Mouse (Mus musculus) intestine, postnatal 0 days (tissue): ENCODE results near the gene Lsm2. TPM values are rescaled to one million over a fixed set of nuclear protein-coding genes. Genes with fewer than 3 reads are reported as not detected.
"Not testable (repeated sequence)": the region's sequence is repeated elsewhere in the genome, so short reads cannot be mapped to it uniquely, and the experiment has no call there.

Experiments used
- ATAC-seq: fragments of 200-750 bp; cut with Nextera tagmentation; 2 replicates; pipeline ENCODE4 v1.8.0; 2017; ENCODE audit warnings: mild to moderate bottlenecking, moderate TSS enrichment, moderate library complexity
- H3K27ac ChIP-seq: fragments of 300-500 bp; sonication (generic); 2 replicates; pipeline ENCODE4 v1.5.1; 2014; ENCODE audit warnings: mild to moderate bottlenecking, low read depth, low read length, moderate library complexity
- H3K27me3 ChIP-seq: fragments of 300-500 bp; sonication (generic); replicated peaks from 2 replicates; pipeline ENCODE4 v1.6.1; 2014; ENCODE audit warnings: low read length, mixed read lengths; ENCODE audit not compliant: control insufficient read depth, insufficient read depth
- H3K36me3 ChIP-seq: fragments of 300-500 bp; sonication (generic); 2 replicates; pipeline ENCODE4 v1.6.1; 2014; ENCODE audit warnings: mild to moderate bottlenecking, moderate library complexity; ENCODE audit not compliant: control insufficient read depth, insufficient read depth
- H3K4me1 ChIP-seq: fragments of 300-500 bp; sonication (generic); replicated peaks from 2 replicates; pipeline ENCODE4 v1.6.1; 2014; ENCODE audit warnings: antibody characterized with exemption, low read length, mixed read lengths; ENCODE audit not compliant: control insufficient read depth, insufficient read depth
- H3K4me2 ChIP-seq: fragments of 300-500 bp; sonication (generic); replicated peaks from 2 replicates; pipeline ENCODE4 v1.6.1; 2014; ENCODE audit warnings: low read depth, mild to moderate bottlenecking, moderate library complexity
- H3K4me3 ChIP-seq: fragments of 300-500 bp; sonication (generic); 2 replicates; pipeline ENCODE4 v1.5.1; 2014; ENCODE audit warnings: low read depth, low read length
- H3K9ac ChIP-seq: fragments of 300-500 bp; sonication (generic); 2 replicates; pipeline ENCODE4 v1.6.1; 2014; ENCODE audit warnings: mild to moderate bottlenecking, low read depth, low read length
- H3K9me3 ChIP-seq: fragments of 300-500 bp; sonication (generic); 2 replicates; pipeline ENCODE4 v1.6.1; 2016; ENCODE audit warnings: mixed run types; ENCODE audit not compliant: control insufficient read depth
- CTCF ChIP-seq: sonication (generic); IDR thresholded peaks from 2 replicates; pipeline ENCODE4 v1.5.1; 2016; ENCODE audit warnings: low read depth, mild to moderate bottlenecking, control low read depth, antibody characterized with exemption, moderate library complexity
- WGBS: fragments of 180-500 bp; shearing (Covaris S2); extraction: QIAGEN DNeasy Blood & Tissue Kit; methylation state at CpG from one replicate; pipeline ENCODE4 v1.1.7; 2014; 5-methylcytosine and 5-hydroxymethylcytosine counted together
- polyA plus RNA-seq: library from polyadenylated mRNA; unstranded; fragments of >200 nt; fragmentation: Nextera tagmentation; extraction: Ambion mirVana; gene quantifications from 2 replicates; pipeline ENCODE4 v1.2.1, GENCODE M21; 2015

Gene Lsm2
- polyA plus RNA-seq, 1 experiment from 2014 or later, result 76.6 TPM

DNA sequence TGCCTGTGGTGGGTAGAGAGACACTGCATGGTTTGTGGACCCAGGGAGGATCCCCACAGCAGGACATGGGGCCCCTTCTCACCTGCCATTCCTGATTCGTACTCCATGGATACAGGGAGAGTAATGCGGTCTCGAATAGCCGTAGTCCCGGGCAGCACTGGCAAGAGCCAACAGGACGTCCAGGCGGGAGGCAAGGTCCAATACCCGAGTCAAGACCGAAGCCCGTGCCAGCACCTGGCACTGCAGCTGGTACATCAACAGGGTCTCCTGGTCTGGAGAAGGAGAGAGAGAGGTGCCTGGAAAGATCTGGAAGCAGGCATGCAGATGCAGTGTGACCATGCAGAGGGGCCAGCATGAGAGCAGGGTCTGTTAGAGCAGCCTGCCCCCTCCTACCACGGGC lies 49.6 kb downstream of the Lsm2 start:
- 90% methylated on average over 11 of the region's 11 CpGs for WGBS
- H3K4me3 ChIP-seq, result no peak overlapping the region
- no peak for ATAC-seq
- H3K27ac ChIP-seq, result no peak overlapping the region
- H3K27me3 ChIP-seq, result no peaks in the 10 kb centered on the region
- TF ChIP-seq CTCF, result no peak
- H3K4me2 ChIP-seq, result no peak overlapping the region
- no peak overlapping the region for H3K9ac ChIP-seq
- H3K36me3 ChIP-seq, result no peaks in the 10 kb centered on the region
- H3K4me1 ChIP-seq, result no peaks in the 10 kb centered on the region
- H3K9me3 ChIP-seq, result no peaks in the 10 kb centered on the region

DNA sequence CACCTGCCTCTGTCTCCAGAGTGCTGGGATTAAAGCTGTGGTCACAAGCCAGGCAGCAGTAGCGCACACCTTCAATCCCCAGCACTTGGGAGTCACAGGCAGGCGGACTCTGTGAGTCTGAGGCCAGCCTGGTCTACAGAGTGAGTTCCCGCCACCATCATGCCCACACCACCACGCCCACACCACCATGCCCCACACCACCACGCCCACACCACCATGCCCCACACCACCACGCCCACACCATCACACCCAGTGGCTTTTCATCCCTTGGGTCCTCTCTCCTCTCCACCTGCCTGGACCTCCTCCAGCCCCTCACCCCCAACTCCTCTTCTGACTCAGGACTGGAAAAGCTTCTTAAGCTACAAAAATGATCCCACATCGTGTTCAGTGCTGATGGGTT lies 50.2 kb downstream of the Lsm2 start:
- no peak overlapping the region for H3K9ac ChIP-seq
- no peak for TF ChIP-seq CTCF
- no peaks in the 10 kb centered on the region for H3K4me1 ChIP-seq
- no peak overlapping the region for H3K4me2 ChIP-seq
- no peaks in the 10 kb centered on the region for H3K9me3 ChIP-seq
- no peaks in the 10 kb centered on the region for H3K36me3 ChIP-seq
- WGBS, result 85% methylated on average over 7 of the region's 7 CpGs
- no peak overlapping the region for H3K27ac ChIP-seq
- no peak overlapping the region for H3K4me3 ChIP-seq
- H3K27me3 ChIP-seq, result no peaks in the 10 kb centered on the region
- no peak for ATAC-seq

DNA sequence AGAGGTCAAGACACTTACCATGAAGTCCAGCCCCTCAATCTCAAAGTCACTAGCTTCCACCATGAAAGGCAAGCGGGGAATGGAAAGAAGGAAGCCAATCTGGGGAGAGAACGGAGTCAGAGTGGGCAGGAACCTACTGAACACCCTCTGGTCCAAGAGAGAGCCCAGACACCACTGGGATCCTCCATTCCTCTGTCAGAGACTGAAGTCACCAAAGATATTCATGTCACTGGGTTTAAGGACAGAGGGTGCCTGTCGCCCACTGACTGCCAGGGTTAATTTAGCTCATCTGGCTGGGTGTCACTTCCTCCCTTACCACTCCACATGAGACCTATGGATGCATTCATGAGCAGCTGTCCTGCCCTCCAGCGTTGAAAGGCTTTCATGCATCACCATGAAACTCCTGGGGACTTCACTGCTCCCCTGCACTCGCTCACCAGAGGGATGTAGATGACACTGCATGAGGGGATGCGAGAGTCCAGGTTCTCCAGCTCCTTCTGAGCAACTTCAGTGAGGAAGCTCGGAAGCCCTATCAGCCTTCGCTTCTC lies 50.7 kb downstream of the Lsm2 start:
- Histone ChIP-seq H3K4me3 (no peak overlapping the region), H3K4me1 (no peaks in the 10 kb centered on the region), H3K9me3 (no peaks in the 10 kb centered on the region), H3K27me3 (no peaks in the 10 kb centered on the region), H3K4me2 (no peak overlapping the region), H3K27ac (no peak overlapping the region), H3K9ac (no peak overlapping the region), H3K36me3 (no peaks in the 10 kb centered on the region)
- TF ChIP-seq CTCF, result no peak
- 76% methylated on average over 8 of the region's 8 CpGs for whole genome bisulfite sequencing
- no peak for ATAC-seq

DNA sequence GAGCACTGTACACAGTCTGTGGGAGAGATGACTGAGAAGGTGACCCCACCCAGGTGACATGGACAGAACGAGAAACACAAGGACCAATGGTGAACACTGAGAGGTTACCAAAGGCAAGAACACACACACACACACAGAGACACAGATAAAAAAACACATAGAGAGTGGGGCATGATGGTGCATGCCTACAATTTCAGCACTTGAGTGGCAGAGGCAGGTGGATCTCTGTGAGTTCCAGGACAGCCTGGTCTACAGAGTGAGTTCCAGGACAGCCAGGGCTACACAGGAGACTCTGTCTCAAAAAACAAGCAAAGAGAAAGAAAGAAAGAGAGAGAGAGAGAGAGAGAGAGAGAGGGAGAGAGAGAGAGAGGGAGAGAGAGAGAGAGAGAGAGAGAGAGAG lies 52.0 kb downstream of the Lsm2 start:
- not testable (repeated sequence) for H3K36me3 ChIP-seq, H3K27ac ChIP-seq, H3K27me3 ChIP-seq, H3K4me1 ChIP-seq, H3K9me3 ChIP-seq, H3K4me2 ChIP-seq, H3K9ac ChIP-seq, ATAC-seq, H3K4me3 ChIP-seq
- 55% methylated on average over 1 of the region's 1 CpGs for WGBS

DNA sequence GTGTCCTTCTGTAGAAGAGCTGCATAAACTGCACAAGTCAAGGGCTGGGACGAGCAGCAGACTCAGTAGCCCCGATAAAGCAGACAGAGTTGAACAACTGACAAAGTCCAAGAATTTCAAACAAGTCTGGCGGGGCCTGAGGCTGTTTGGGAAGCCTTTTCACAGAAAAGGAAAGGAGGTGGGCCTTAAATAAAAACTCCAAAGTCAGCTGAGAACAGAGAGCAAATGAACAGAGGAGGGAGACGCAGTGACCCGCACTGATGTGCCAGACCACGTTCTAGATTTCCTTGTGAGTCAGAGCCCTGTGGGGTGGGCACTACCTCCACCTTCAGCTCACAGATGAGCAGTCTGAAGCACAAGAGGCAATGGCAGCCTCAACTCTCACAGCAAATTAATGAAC lies 53.2 kb downstream of the Lsm2 start:
- H3K27ac ChIP-seq, result no peak overlapping the region

More for the DNA sequence above, 53.2 kb downstream of the Lsm2 start:
- no peak overlapping the region for H3K9ac ChIP-seq
- no peaks in the 10 kb centered on the region for H3K9me3 ChIP-seq
- no peaks in the 10 kb centered on the region for H3K27me3 ChIP-seq
- TF ChIP-seq CTCF, result no peak
- ATAC-seq, result no peak
- H3K4me3 ChIP-seq, result no peak overlapping the region
- 35% methylated on average over 6 of the region's 6 CpGs for WGBS
- H3K4me1 ChIP-seq, result no peaks in the 10 kb centered on the region
- H3K36me3 ChIP-seq, result no peaks in the 10 kb centered on the region
- no peak overlapping the region for H3K4me2 ChIP-seq

Other genes with a start within 250 kb of the Lsm2 start
- 1.2 and 1.6 TPM in 2 replicates for gene C4b, start 238.0 kb upstream of the Lsm2 start, polyA plus RNA-seq
- gene Cyp21a1, start 177.3 kb upstream of the Lsm2 start, polyA plus RNA-seq, result 0.18 and 0.25 TPM in 2 replicates
- gene Stk19, start 144.9 kb upstream of the Lsm2 start, polyA plus RNA-seq, result 29.1 and 34.0 TPM in 2 replicates
- gene Dxo, start 144.8 kb upstream of the Lsm2 start, polyA plus RNA-seq, result 42.5 and 44.2 TPM in 2 replicates
- gene Skiv2l, start 131.7 kb upstream of the Lsm2 start, polyA plus RNA-seq, result 18.3 and 20.8 TPM in 2 replicates
- 55.7 and 57.8 TPM in 2 replicates for gene Nelfe, start 131.5 kb upstream of the Lsm2 start, polyA plus RNA-seq
- gene Cfb, start 119.3 kb upstream of the Lsm2 start, polyA plus RNA-seq, result 84.8 and 94.9 TPM in 2 replicates
- 0.74 and 1.1 TPM in 2 replicates for gene Zbtb12, start 102.4 kb upstream of the Lsm2 start, polyA plus RNA-seq
- not detected in 2 replicates for gene Gm20547, start 99.8 kb upstream of the Lsm2 start, polyA plus RNA-seq
- gene C2, start 83.6 kb upstream of the Lsm2 start, polyA plus RNA-seq, result 60.3 and 66.2 TPM in 2 replicates
- gene Ehmt2, start 83.4 kb upstream of the Lsm2 start, polyA plus RNA-seq, result 35.8 and 40.3 TPM in 2 replicates
- 119 and 128 TPM in 2 replicates for gene Slc44a4, start 67.4 kb upstream of the Lsm2 start, polyA plus RNA-seq
- gene Neu1, start 50.6 kb upstream of the Lsm2 start, polyA plus RNA-seq, result 522 and 580 TPM in 2 replicates
- gene Hspa1b, start 22.6 kb upstream of the Lsm2 start, polyA plus RNA-seq, result 0.64 and 1.1 TPM in 2 replicates
- 0.43 TPM in 1 of 2 replicates, not detected in the other for gene Gm20481, start 11.9 kb upstream of the Lsm2 start, polyA plus RNA-seq
- gene Hspa1a, start 9.7 kb upstream of the Lsm2 start, polyA plus RNA-seq, result 6.4 and 6.5 TPM in 2 replicates
- gene Hspa1l, start 9.2 kb upstream of the Lsm2 start, polyA plus RNA-seq, result 0.22 and 0.25 TPM in 2 replicates
- gene Vars, start 19.1 kb downstream of the Lsm2 start, polyA plus RNA-seq, result 74.0 and 84.2 TPM in 2 replicates
- gene Vwa7, start 34.7 kb downstream of the Lsm2 start, polyA plus RNA-seq, result 0.12 and 0.20 TPM in 2 replicates
- gene Sapcd1, start 46.2 kb downstream of the Lsm2 start, polyA plus RNA-seq, result 3.2 and 4.6 TPM in 2 replicates
- 1.4 and 3.0 TPM in 2 replicates for gene Msh5, start 64.9 kb downstream of the Lsm2 start, polyA plus RNA-seq
- gene Clic1, start 68.1 kb downstream of the Lsm2 start, polyA plus RNA-seq, result 290 and 312 TPM in 2 replicates
- 62.0 and 68.3 TPM in 2 replicates for gene Ddah2, start 77.2 kb downstream of the Lsm2 start, polyA plus RNA-seq
- 0.12 TPM in 1 of 2 replicates, not detected in the other for gene Ly6g6c, start 83.5 kb downstream of the Lsm2 start, polyA plus RNA-seq
- gene Mpig6b, start 84.3 kb downstream of the Lsm2 start, polyA plus RNA-seq, result 0.13 and 0.17 TPM in 2 replicates
- gene Ly6g6e, start 95.0 kb downstream of the Lsm2 start, polyA plus RNA-seq, result 2.2 TPM in 2 replicates
- gene Ly6g6d, start 96.2 kb downstream of the Lsm2 start, polyA plus RNA-seq, result 3.8 and 4.9 TPM in 2 replicates
- gene Ly6g6f, start 103.7 kb downstream of the Lsm2 start, polyA plus RNA-seq, result not detected in 2 replicates
- 101 and 103 TPM in 2 replicates for gene Abhd16a, start 107.4 kb downstream of the Lsm2 start, polyA plus RNA-seq
- not detected in 2 replicates for gene Ly6g5c, start 126.4 kb downstream of the Lsm2 start, polyA plus RNA-seq
- gene Ly6g5b, start 133.6 kb downstream of the Lsm2 start, polyA plus RNA-seq, result 0.46 and 0.59 TPM in 2 replicates
- gene Gpank1, start 139.6 kb downstream of the Lsm2 start, polyA plus RNA-seq, result 15.0 and 16.6 TPM in 2 replicates
- gene Csnk2b, start 140.2 kb downstream of the Lsm2 start, polyA plus RNA-seq, result 262 and 264 TPM in 2 replicates
- 26.3 and 29.7 TPM in 2 replicates for gene D17H6S53E, start 144.5 kb downstream of the Lsm2 start, polyA plus RNA-seq
- gene Apom, start 150.2 kb downstream of the Lsm2 start, polyA plus RNA-seq, result 18.3 and 22.5 TPM in 2 replicates
- 37.4 and 46.0 TPM in 2 replicates for gene Bag6, start 153.3 kb downstream of the Lsm2 start, polyA plus RNA-seq
- 40.0 and 54.1 TPM in 2 replicates for gene Prrc2a, start 183.0 kb downstream of the Lsm2 start, polyA plus RNA-seq
- gene Aif1, start 194.2 kb downstream of the Lsm2 start, polyA plus RNA-seq, result 23.1 and 25.4 TPM in 2 replicates
- 11.3 and 12.9 TPM in 2 replicates for gene Lst1, start 206.6 kb downstream of the Lsm2 start, polyA plus RNA-seq
- 1.7 and 2.4 TPM in 2 replicates for gene Ltb, start 212.6 kb downstream of the Lsm2 start, polyA plus RNA-seq
- 0.17 and 0.27 TPM in 2 replicates for gene Tnf, start 220.1 kb downstream of the Lsm2 start, polyA plus RNA-seq
- 0.10 and 0.42 TPM in 2 replicates for gene Lta, start 223.5 kb downstream of the Lsm2 start, polyA plus RNA-seq
- gene Gm16181, start 239.0 kb downstream of the Lsm2 start, polyA plus RNA-seq, result 0.23 and 0.30 TPM in 2 replicates